Mouse (Mus musculus) hindbrain, embryonic 16.5 days (tissue): ENCODE measurements around the gene Taar2. TPM values are rescaled to one million over a fixed set of nuclear protein-coding genes. Genes with fewer than 3 reads are reported as not detected.

Source experiments
- ATAC-seq: fragments of 200-750 bp; cut with Nextera tagmentation; 2 replicates; pipeline ENCODE4 v1.8.0; 2017; ENCODE audit warnings: moderate TSS enrichment, moderate library complexity
- H3K27ac ChIP-seq: fragments of 300-500 bp; sonication (generic); 2 replicates; pipeline ENCODE4 v1.5.1; 2014; ENCODE audit warnings: low read depth, mild to moderate bottlenecking, control low read depth, low read length, moderate library complexity
- H3K27me3 ChIP-seq: fragments of 300-500 bp; sonication (generic); replicated peaks from 2 replicates; pipeline ENCODE4 v1.6.1; 2014; ENCODE audit warnings: low read length; ENCODE audit not compliant: control insufficient read depth, insufficient read depth
- H3K36me3 ChIP-seq: fragments of 300-500 bp; sonication (generic); 2 replicates; pipeline ENCODE4 v1.6.1; 2014; ENCODE audit warnings: mild to moderate bottlenecking, low read length, moderate library complexity, mixed read lengths; ENCODE audit not compliant: control insufficient read depth, insufficient read depth
- H3K4me1 ChIP-seq: fragments of 300-500 bp; sonication (generic); 2 replicates; pipeline ENCODE4 v1.6.1; 2014; ENCODE audit warnings: low read depth, low read length; ENCODE audit not compliant: control insufficient read depth, insufficient read depth
- H3K4me2 ChIP-seq: fragments of 300-500 bp; sonication (generic); 2 replicates; pipeline ENCODE4 v1.6.1; 2014; ENCODE audit warnings: mild to moderate bottlenecking, low read length, control low read depth, moderate library complexity
- H3K4me3 ChIP-seq: fragments of 300-500 bp; sonication (generic); 2 replicates; pipeline ENCODE4 v1.5.1; 2014; ENCODE audit warnings: mild to moderate bottlenecking, low read length, control low read depth, moderate library complexity
- H3K9ac ChIP-seq: fragments of 300-500 bp; sonication (generic); 2 replicates; pipeline ENCODE4 v1.6.1; 2014; ENCODE audit warnings: low read depth, mild to moderate bottlenecking, control low read depth, low read length, moderate library complexity
- H3K9me3 ChIP-seq: fragments of 300-500 bp; sonication (generic); 2 replicates; pipeline ENCODE4 v1.6.1; 2014; ENCODE audit warnings: mild to moderate bottlenecking, low read length, moderate library complexity; ENCODE audit not compliant: control insufficient read depth
- WGBS: fragments of 180-500 bp; shearing (Covaris S2); extraction: QIAGEN DNeasy Blood & Tissue Kit; methylation state at CpG from one replicate; pipeline ENCODE4 v1.1.7; 2014; 5-methylcytosine and 5-hydroxymethylcytosine counted together
- polyA plus RNA-seq: library from polyadenylated mRNA; unstranded; fragments of >200 nt; fragmentation: Nextera tagmentation; extraction: Ambion mirVana; gene quantifications from 2 replicates; pipeline ENCODE4 v1.2.1, GENCODE M21; 2015

Taar2 gene
- polyA plus RNA-seq, 1 experiment from 2014 or later: not detected

GRCm38 (mm10) chr10:23937613-23938012 lies 759 bp upstream of the Taar2 start:
- Histone ChIP-seq H3K27me3 (no peaks in the 10 kb centered on the region), H3K9me3 (no peaks in the 10 kb centered on the region), H3K4me3 (no peak overlapping the region), H3K4me1 (no peaks in the 10 kb centered on the region), H3K9ac (no peak overlapping the region), H3K4me2 (no peak overlapping the region), H3K36me3 (no peaks in the 10 kb centered on the region), H3K27ac (no peak overlapping the region)
- no peak for ATAC-seq
- WGBS: 54% methylated on average over 4 of the region's 4 CpGs

GRCm38 (mm10) chr10:23942465-23942864 lies 4.1 kb downstream of the Taar2 start:
- no peak for ATAC-seq
- 79% methylated on average over 5 of the region's 5 CpGs for WGBS

GRCm38 (mm10) chr10:23948026-23948425 lies 9.7 kb downstream of the Taar2 start:
- Histone ChIP-seq H3K4me1 (no peaks in the 10 kb centered on the region), H3K27me3 (no peaks in the 10 kb centered on the region), H3K4me2 (no peak overlapping the region), H3K9me3 (no peaks in the 10 kb centered on the region), H3K36me3 (no peaks in the 10 kb centered on the region), H3K9ac (no peak overlapping the region), H3K4me3 (no peak overlapping the region), H3K27ac (no peak overlapping the region)
- ATAC-seq: no peak
- WGBS: 66% methylated on average over 7 of the region's 7 CpGs

More at GRCm38 (mm10) chr10:23942465-23942864, 4.1 kb downstream of the Taar2 start:
- Histone ChIP-seq H3K27me3 (no peaks in the 10 kb centered on the region), H3K4me2 (no peak overlapping the region), H3K27ac (no peak overlapping the region), H3K4me3 (no peak overlapping the region), H3K9ac (no peak overlapping the region), H3K36me3 (no peaks in the 10 kb centered on the region), H3K4me1 (no peaks in the 10 kb centered on the region), H3K9me3 (no peaks in the 10 kb centered on the region)

GRCm38 (mm10) chr10:23949508-23950005 lies 11.2 kb downstream of the Taar2 start, which contains the start of gene Taar3:
Taar3 (plus strand) TSS chr10:23949558.
- ATAC-seq: no peak
- H3K27ac ChIP-seq: no peak within 1 kb of the TSS
- H3K9me3 ChIP-seq: no peaks in the 10 kb centered on the region
- no peak within 1 kb of the TSS for H3K4me2 ChIP-seq
- H3K27me3 ChIP-seq: no peaks in the 10 kb centered on the region
- no peak within 1 kb of the TSS for H3K4me3 ChIP-seq
- H3K9ac ChIP-seq: no peak within 1 kb of the TSS
- H3K36me3 ChIP-seq: no peaks in the 10 kb centered on the region
- 77% methylated on average over 16 of the region's 16 CpGs for WGBS
- H3K4me1 ChIP-seq: no peaks in the 10 kb centered on the region

- Histone ChIP-seq H3K9me3 (no peaks in the 10 kb centered on the region), H3K9ac (no peak overlapping the region), H3K4me2 (no peak overlapping the region), H3K27ac (no peak overlapping the region), H3K36me3 (no peaks in the 10 kb centered on the region), H3K27me3 (no peaks in the 10 kb centered on the region), H3K4me1 (no peaks in the 10 kb centered on the region), H3K4me3 (no peak overlapping the region)
- WGBS: 83% methylated on average over 6 of the region's 6 CpGs
- ATAC-seq: no peak
These were observed 13.3 kb downstream of the Taar2 start for GRCm38 (mm10) chr10:23951714-23952113.

GRCm38 (mm10) chr10:23959071-23959470 lies 20.7 kb downstream of the Taar2 start:
- 70% methylated on average over 3 of the region's 3 CpGs for WGBS
- no peaks in the 10 kb centered on the region for H3K36me3 ChIP-seq
- H3K9me3 ChIP-seq: no peaks in the 10 kb centered on the region
- no peak overlapping the region for H3K4me2 ChIP-seq
- no peak overlapping the region for H3K9ac ChIP-seq
- no peaks in the 10 kb centered on the region for H3K27me3 ChIP-seq
- no peak overlapping the region for H3K27ac ChIP-seq
- no peak overlapping the region for H3K4me3 ChIP-seq
- H3K4me1 ChIP-seq: no peaks in the 10 kb centered on the region
- no peak for ATAC-seq

- no peaks in the 10 kb centered on the region for H3K4me1 ChIP-seq
- H3K9me3 ChIP-seq: no peaks in the 10 kb centered on the region
- H3K4me3 ChIP-seq: no peak within 1 kb of the TSS
- 95% methylated on average over 13 of the region's 13 CpGs for WGBS
- H3K9ac ChIP-seq: no peak within 1 kb of the TSS
- H3K27ac ChIP-seq: no peak within 1 kb of the TSS
- H3K27me3 ChIP-seq: no peaks in the 10 kb centered on the region
- no peak within 1 kb of the TSS for H3K4me2 ChIP-seq
- no peak for ATAC-seq
- H3K36me3 ChIP-seq: no peaks in the 10 kb centered on the region
These were observed 22.1 kb downstream of the Taar2 start, which contains the start of gene Taar4 for GRCm38 (mm10) chr10:23960444-23960915. Taar4 (plus strand) TSS chr10:23960494.

- no peak for ATAC-seq
- Histone ChIP-seq H3K4me2 (no peak overlapping the region), H3K4me1 (no peaks in the 10 kb centered on the region), H3K27ac (no peak overlapping the region), H3K4me3 (no peak overlapping the region), H3K36me3 (no peaks in the 10 kb centered on the region), H3K9me3 (no peaks in the 10 kb centered on the region), H3K27me3 (no peaks in the 10 kb centered on the region), H3K9ac (no peak overlapping the region)
- 38% methylated on average over 3 of the region's 3 CpGs for WGBS
These were observed 25.1 kb downstream of the Taar2 start for GRCm38 (mm10) chr10:23963444-23963843.

GRCm38 (mm10) chr10:23964921-23965610 lies 26.7 kb downstream of the Taar2 start:
- Histone ChIP-seq H3K9ac (no peak overlapping the region), H3K9me3 (no peaks in the 10 kb centered on the region), H3K36me3 (no peaks in the 10 kb centered on the region), H3K4me2 (no peak overlapping the region), H3K27ac (no peak overlapping the region), H3K27me3 (no peaks in the 10 kb centered on the region), H3K4me1 (no peaks in the 10 kb centered on the region), H3K4me3 (no peak overlapping the region)
- no peak for ATAC-seq
- WGBS: 91% methylated on average over 6 of the region's 6 CpGs
